Mouse (Mus musculus): Measurements from ENCODE around the gene Amer2.

Gene Amer2

DNA sequence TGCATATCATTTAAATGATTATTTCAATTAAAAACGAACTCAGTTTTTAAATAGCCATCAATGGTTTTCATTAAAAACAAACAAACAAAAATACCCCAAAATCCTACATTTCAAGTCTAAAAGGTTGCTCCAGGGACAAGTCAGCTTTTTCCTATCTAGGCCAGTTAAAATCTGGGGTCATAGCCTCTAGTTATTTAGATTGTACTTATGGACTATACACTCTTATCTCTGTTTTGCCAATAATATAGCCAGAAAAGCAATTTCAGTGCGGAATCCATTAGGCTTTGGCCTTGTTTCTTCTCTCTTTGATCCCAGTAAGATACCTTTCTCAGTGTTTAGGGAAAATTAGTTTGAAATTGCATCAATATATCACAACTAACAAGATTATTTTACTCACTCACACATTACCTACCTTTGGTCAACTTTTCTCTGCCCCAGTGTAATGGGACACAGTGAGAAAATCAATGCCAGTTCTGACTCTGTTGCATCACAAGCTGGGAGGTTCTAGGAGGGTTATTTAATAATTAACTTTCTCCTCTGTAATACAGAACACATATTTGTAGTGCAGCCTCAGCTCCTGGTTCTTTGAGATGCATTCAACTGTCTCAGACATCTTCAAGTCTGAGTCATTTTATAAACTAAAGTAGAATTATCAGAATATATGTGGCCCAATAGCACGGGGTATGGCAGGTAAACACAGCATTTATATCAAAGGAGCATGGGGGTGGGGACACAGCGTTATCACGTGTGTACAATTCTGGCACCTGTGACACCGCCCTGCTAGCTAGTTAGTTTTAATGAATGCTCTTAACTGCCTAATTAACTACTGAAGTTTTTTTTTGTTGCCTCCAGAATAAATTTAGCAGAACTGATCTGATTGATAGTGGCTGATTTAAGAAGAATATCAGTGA, 13.8 kb downstream of the Amer2 start:
- DNase-seq (ENCODE audit: low spot score in 2 of 2): no peak

DNA sequence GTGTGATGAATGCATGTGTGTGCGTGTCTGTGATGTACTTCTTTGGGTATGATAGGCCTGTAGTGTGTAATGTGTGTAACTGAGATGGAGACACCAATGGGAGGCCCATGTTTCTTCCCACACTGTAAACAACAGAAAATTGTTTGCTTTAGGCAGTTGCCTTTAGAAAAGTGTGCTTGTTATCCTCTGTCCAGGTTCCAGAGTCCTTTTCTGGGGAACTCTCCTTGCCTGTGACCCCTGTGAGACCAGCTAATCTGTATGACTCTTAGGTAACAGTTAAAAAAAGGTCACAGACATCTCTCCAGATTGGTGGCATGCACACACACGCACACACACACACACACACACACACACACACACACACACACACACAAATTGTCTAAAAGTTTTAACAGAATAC, 15.3 kb downstream of the Amer2 start:
- no peak for DNase-seq (ENCODE audit: low spot score in 2 of 2)

DNA sequence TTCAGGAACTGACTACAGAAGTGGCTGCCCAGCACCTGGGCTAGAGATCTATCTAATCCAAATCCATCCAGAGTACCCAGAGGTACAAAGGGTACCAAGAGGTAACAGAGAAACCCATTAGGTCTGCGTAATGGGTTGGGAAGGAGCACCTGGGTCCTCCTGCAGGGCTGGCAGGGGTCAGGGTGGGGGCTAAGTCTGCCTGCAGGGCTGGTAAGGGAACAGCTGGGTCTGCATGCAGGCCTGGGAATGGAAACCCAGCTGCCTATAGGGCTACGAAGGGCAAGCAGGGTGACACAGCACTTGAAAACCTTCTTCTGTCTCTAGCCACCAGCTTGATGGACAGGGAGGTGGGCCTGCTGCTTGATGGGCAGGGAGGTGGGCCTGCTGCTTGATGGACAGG, 19.1 kb downstream of the Amer2 start:
- no peak for DNase-seq (ENCODE audit: low spot score in 2 of 2)

DNA sequence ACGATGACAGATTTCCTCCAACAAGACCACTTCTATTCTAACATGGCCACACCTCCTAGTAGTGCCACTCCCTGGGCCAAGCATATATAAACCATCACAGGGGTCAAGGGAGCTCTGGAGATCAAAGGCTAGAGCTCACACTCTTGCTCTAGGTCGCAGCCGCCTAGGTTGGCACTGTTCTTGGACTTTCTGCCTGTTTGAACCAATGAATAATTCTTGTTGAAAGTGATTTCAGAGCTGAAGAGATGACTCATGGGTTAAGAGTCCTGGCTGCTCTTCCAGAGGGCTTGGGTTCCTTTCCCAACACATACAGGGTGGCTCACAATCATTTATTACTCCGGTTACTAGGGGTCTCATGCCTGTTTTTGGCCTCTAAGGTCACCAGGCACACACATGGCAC, 24.3 kb downstream of the Amer2 start:
- no peak for DNase-seq (ENCODE audit: low spot score in 2 of 2)

DNA sequence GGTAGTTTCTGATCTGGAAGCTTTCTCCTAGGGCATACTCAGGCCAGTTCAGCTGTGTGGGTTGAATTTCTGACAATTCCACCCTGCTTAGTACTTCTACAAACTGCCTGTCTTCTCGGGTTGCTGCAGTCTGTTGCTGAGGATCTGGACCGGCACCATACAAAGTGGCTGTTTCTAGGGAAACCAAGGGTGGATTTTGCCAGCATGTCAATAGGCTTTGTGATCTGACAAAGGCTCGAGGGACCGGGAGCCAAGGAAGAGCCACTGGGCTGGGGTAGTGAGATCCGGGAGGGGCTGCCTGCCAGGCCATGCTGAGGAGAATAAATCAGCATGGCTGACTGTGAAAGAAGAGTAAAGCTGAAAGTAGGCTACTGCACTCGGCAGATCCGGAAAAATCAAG, 25.8 kb downstream of the Amer2 start:
- DNase-seq (ENCODE audit: low spot score in 2 of 2): peak; percentile 52 to 68

DNA sequence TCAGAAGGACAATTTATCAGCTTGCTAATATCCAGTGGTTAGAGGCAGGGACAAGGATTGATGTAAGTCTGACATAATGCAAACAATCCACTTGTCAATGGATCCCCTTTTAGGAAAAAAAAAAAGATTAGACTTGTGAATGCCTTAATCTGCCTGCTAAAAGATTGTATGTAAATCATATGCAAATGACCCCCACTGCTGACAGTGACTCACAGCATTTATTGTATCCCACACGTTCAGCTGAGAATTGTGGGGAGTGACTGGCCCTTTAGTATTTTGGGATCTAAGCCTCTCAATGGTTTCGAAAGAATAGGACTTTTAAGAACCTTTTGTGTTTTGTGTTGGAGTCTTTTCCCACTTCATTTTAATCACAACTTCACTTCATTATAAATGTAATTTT, 30.2 kb downstream of the Amer2 start:
- DNase-seq (ENCODE audit: low spot score in 2 of 2): no peak

DNA sequence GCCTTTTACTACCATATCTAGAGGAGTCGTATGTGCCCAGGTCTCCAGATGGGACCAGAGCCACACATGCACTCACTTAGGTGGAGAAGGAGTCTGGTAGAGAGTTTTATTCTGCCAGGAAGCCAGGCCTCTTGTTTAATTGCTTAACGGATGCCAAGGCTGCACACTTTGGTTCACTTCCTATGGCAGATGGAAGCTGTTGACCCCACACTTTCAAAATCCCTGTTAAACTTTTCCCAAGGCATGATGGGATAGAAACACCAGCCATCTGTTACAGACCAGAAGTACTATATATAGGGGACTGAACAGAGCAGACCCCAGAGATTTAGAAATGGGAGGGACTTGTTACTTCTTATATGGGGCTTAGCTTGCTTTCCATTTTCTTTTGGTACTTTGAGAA, 32.8 kb downstream of the Amer2 start:
- DNase-seq (ENCODE audit: low spot score in 2 of 2): no peak

DNA sequence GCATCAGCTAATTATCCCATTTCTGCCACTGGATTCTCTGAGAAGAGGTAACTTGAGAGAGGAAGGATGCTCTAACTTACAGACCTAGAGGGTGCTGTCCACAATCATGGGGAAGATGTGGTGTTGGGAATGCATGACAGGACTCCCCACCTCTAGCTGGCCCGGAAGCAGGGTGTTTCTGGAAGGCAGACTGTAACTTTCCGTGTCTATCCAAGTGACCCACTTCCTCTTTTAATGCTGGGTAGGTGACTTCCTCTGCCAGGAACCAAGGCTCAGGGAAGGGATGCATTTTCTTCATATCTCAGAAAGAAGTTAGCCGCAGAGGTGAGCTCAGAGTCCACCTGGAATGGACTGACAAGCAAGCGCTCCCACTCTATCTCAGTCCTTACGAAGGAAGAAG, 33.5 kb downstream of the Amer2 start:
- no peak for DNase-seq (ENCODE audit: low spot score in 2 of 2)

DNA sequence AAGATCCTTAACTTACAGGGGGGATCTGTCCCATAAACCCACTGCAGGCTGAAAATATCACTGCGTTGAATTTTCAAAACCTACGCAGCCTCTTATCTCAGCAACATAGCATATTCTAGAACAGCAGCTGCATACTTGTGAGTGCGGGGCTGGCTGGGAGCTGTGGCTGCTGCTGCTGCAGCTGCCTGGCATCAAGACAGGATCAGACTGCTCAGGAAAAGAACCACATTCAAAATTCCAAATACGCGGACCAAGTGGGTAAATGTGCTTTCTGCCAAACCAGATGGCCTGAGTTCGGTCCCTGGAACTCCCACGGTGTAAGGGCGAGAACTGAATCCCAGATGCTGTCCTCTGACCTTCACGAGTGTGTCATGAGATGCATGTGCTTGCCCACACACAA, 34.3 kb downstream of the Amer2 start:
- DNase-seq (ENCODE audit: low spot score in 2 of 2): no peak

DNA sequence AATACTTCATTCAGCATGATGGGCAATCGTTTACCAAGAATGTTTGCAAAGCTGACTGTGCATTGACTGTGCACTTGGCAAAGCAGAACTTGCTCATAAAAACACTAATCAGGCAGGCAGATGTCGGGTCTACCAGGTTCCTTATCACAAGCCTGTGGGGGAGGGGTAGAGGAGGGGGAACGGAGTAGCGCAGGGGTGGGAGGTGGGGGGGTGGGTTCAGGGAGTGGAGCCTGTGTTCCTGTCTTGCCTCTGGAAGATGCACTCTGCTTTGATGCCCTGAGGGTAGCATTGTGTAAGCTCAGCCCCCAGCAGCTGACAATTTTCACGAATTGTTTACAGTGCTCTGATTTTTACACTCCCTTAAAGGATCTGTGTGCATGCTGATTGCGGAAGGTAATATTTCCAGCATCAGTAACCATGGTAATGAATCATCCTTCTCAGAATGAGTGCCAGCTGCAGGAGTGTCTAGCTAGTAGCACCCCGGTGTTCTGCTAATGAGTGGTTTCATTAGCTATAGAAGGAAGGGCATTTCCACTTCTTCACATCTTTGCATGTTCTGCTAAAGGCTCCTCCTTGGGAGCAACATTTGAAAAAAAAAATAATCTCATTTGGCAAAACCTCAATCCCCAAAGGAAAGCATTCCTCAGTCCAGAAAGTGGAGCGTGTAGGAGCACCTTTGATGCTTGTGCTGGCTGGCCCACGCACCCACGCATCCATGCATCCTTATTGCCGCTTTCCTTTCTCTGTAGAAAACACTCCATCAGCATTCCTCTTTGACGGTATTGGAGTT, 36.8 kb downstream of the Amer2 start:
- no peak for DNase-seq (ENCODE audit: low spot score in 2 of 2)

DNA sequence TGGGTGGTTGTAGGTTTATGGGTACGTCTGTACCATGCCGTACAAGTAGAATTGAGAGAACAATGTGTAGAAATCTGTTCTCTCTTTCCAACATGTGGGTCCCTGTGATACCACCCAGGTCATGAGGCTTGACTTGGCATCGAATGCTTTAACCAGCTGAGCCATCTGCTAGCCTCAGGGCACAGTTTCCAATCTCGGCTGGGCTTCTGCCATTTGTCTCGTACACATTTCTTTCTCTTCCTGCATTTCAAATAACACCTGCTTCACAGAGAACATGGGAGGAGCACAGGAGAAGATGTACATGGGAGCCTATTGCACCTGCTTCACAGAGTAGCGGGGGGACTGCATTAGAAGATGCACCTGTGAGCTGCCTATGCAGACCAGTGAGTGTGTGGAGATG, 38.2 kb downstream of the Amer2 start:
- DNase-seq (ENCODE audit: low spot score in 2 of 2): no peak

DNA sequence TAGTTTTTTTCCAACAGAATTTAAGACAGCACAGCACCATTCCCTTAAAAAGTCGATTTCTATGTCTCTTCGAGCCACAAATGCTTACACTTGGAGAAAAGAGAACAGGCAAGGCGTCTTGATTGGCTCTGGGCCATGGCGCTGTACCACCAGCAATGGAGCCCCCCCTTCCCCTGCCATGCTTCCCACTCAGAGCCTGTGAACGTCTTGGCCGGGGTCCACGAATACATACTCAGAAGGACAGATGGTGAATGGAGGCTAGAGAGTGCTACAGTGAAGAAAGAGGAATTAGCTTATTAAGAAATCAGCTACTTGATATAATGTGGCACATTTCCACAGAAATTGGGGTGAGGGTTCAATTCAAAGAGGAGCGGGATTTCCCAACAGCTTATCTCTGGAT, 41.6 kb downstream of the Amer2 start:
- peak; percentile 79 to 84 for DNase-seq (ENCODE audit: low spot score in 2 of 2)

DNA sequence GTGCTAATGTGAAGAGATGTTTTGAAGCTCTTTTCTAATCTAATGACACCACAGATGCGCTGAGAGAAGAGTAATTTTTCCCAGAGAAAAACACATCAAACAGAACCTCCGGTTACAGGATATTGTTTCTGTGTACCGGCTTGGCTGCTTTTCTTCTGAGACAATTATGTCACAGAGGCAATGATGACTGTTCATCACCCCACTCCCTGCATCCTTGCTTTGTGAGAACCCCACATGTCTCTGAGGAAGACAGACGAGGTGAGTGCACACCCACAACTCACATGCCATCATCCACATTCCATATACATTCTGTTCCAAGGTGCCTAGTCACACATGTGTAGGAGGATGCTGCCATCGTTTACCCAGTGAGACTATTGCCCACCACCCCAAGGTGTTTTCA, 44.9 kb downstream of the Amer2 start:
- no peak for DNase-seq (ENCODE audit: low spot score in 2 of 2)

DNA sequence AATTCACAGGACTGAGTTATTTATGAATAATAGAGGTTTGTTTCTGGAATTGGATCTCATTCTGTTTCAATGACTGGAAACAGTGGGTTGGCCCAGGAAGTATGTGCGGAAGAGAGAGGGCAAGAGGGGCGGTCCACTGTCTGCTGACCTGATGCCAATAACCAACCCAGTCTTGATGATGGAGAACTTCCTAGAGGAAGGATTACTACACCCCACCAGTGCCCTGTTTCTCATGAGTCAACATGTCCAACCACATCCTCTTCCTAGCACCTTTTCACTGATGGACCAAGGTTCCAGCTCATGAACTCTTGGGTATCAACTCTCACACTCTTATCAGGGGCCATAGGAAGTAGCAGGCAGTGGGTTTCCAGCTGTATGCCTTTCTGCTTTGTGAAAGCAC, 49.9 kb downstream of the Amer2 start:
- no peak for DNase-seq (ENCODE audit: low spot score in 2 of 2)

DNA sequence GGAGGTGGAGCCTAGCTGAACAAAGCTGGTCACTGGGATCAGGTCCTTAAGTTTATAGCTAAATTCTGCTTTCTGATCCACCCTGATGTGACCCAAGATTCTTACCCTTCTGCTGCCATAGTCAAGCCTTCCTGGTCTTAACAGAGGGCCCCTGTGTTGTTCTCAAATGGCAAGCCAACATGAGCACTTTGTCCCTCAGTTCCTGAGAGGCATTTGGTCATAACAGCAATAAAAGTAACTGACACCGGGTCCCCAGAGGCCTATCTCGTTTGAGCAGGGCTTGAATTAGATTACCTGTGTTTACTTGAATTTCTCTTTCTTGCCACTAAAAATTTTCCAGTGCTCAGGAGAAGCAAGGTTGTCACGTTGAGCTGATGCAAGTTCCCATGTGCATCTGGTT, 51.1 kb downstream of the Amer2 start:
- no peak for DNase-seq (ENCODE audit: low spot score in 2 of 2)

DNA sequence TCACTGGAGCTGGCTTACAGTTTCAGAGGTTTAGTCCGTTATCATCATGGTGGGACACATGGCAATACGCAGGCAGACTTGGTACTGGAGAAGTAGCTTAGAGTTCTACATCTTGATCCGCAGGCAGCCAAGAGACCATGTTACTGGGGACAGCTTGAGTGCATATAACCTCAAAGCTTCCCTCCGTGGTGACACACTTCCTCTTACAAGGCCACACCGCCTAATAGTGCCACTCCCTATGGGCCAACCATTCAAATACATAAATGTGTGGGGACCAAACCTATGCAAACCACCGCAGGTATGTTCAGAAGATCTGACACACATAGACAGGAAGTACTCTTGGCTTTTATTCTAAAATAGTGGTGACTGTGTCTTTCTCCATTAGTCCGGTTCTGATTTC, 52.5 kb downstream of the Amer2 start:
- no peak for DNase-seq (ENCODE audit: low spot score in 2 of 2)

DNA sequence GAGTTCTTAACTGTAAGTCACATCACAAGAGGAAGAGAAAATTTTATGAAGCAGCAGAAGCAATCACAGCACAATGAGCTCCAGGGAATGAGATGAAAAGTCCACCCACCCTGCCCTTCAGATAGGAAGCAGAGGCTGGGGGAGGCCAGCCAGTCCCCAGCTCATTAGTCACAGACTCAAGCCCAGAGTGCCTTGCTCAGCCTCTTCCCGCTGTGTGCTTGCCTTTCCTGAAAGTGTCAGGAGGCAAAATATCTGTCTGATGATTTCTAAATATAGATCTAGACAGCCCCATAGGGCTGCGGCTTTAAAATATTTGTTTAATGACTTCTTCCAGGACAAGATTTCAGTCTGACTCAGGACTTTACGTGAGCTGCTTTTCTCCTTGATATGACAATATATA, 54.8 kb downstream of the Amer2 start:
- no peak for DNase-seq (ENCODE audit: low spot score in 2 of 2)

DNA sequence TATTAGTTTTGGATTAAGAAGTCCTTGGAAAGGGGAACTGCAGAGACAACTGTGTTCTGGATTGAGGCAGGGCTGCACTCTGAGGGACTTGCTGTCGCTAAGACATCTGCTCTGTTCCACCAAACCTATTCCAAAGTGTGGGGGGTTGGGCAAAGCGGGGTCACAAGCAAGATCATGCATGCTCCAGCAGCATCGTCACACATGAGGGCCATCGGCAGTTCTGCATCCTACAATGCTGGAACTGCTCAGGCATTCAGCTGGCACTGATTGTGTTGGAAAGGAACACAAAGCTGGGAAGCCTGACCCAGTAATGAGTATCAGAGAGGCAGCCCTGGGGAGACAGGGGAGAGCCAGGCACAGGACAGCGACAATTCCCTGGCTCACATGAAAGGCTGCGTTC, 56.5 kb downstream of the Amer2 start:
- DNase-seq (ENCODE audit: low spot score in 2 of 2): no peak

DNA sequence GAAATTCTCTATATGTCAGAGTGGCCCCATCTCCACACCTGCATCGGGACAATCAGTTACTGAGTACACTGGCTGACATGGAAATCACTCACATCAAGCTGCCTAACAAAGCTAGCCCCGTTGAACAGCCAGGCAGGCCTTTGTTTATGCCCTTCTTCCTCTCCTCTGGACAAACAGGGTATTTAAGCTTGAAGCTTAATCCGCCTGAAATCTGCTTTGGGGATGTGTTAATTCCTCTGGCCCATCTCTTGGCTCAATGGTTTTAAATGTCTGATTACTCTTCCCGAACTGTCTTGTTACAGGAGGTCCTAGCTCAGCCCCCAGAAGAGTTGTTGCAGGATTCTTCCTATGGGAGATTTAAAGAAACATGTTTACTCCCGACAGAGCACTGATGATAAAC, 58.5 kb downstream of the Amer2 start:
- no peak for DNase-seq (ENCODE audit: low spot score in 2 of 2)

DNA sequence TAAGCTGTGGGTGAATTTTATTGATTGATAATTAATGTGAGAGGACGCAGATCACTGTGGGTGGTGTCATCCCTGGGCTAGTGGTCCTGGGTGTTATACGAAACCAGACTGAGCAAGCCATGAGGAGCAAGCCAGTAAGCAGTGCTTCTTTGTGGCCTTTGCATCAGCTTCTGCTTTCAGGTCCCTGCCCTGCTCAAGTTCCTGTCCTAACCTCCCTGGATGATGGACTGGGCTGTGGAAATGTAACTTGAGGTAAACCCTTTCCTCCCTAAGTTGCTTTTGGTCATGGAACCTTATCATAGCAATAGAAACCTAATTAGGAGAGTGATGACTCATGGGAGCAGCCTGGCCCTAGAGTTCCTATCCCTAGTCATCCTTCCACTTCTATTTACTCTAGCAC, 59.1 kb downstream of the Amer2 start:
- no peak for DNase-seq (ENCODE audit: low spot score in 2 of 2)

DNA sequence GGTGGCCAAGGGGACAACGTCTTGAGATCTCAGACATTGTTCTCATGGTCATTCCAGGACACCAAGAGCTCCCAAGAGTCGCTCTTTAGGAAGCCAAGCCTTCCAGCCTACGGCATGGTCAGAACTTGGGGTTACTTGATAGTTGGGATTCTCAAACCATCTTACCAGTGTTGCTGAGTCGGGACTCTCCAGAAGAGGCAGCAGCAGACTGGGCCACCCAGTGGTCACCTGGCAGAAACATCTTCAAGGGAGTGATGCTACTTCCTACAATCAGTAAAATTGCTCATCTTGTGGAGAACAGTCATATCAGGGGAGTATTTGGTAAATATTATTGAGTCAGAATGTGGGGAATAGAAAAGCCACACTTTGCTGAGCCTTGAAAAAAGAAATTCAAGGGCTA, 62.5 kb downstream of the Amer2 start:
- no peak for DNase-seq (ENCODE audit: low spot score in 2 of 2)

DNA sequence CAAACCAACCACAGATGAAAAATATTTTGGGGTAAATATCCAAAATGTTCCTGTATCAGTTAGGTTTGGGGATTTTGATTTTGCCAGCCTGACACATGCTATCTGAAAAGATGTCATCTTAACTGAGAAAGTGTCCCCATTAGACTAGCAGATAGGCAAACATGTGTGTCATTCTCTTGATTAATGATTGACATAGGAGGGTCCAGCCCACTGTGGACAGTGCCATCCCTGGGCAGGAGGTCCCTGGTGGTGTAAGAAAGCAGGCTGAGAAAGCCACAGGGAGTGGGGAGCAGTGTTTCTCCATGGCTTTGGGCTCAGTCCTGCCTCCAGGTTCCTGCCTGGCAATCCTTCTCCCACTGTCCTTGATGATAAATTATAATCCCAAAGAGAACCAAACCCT, 63.3 kb downstream of the Amer2 start:
- DNase-seq (ENCODE audit: low spot score in 2 of 2): no peak

Measured in frontal cortex, postnatal 10 days (tissue).